Mouse (Mus musculus) megakaryocyte, embryonic 14.5 days (primary cell): ENCODE data around the gene Zranb1.

ENCODE experiments used
- FLI1 ChIP-seq: IDR thresholded peaks from 2 replicates; pipeline ENCODE4 v1.6.1; 2012; ENCODE audit warnings: low read length, inconsistent platforms, mixed read lengths
- GATA1 ChIP-seq: IDR thresholded peaks from 3 replicates; pipeline ENCODE4 v1.6.1; 2012; ENCODE audit warnings: mixed read lengths, low read length, inconsistent platforms, borderline replicate concordance

- no peak for TF ChIP-seq GATA1
- TF ChIP-seq FLI1, result no peak
Measured at GRCm38 (mm10) chr7:132930850-132931559, at the start of gene Zranb1.
